Mouse (Mus musculus) megakaryocyte-erythroid progenitor cell, adult 5-6 weeks (primary cell): ENCODE results near the gene Kank3. TPM values are rescaled to one million over a fixed set of nuclear protein-coding genes. Genes with fewer than 3 reads are reported as not detected.
"Not testable (repeated sequence)": the region's sequence is repeated elsewhere in the genome, so short reads cannot be mapped to it uniquely, and the experiment has no call there.

ENCODE experiments used
- ATAC-seq: replicated peaks from 2 replicates; pipeline ENCODE4 v1.8.0; 2016; ENCODE audit warnings: mild to moderate bottlenecking, inconsistent platforms; ENCODE audit not compliant: severe bottlenecking, poor library complexity, low FRiP score, low TSS enrichment
- total RNA-seq, 2 experiments: library from RNA; stranded (forward) in 1 of 2; stranded (reverse) in 1 of 2; fragments of 200-1000, 215-1000 nt in 1 of 2; fragments of >200 nt in 1 of 2; fragmentation: Nextera tagmentation in 1 of 2; gene quantifications; 2 replicates each; pipeline ENCODE4 v1.2.3; 2014 to 2017

Kank3 gene
- total RNA-seq, 2 experiments from 2014 or later = 1.6 to 19.7 TPM

DNA sequence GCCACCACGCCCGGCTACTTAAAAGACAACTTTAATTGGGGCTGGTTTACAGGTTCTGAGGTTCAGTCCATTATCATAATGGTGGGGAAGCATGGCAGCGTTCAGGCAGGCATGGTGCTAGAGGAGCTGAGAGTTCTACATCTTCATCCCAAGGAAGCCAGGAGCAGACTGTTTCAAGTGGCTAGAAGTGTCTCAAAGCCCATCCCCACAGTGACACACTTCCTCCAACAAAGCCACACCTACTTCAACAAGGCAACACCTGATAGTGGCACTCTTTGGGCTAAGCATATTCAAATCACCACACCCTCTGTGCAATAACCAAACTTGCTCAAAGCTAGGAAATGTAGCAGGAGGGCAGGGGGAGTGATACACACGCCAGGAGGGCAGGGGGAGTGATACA lies 6.1 kb upstream of the Kank3 start:
- peak; percentile 63; the same call in 1 of the 2 replicates for ATAC-seq

DNA sequence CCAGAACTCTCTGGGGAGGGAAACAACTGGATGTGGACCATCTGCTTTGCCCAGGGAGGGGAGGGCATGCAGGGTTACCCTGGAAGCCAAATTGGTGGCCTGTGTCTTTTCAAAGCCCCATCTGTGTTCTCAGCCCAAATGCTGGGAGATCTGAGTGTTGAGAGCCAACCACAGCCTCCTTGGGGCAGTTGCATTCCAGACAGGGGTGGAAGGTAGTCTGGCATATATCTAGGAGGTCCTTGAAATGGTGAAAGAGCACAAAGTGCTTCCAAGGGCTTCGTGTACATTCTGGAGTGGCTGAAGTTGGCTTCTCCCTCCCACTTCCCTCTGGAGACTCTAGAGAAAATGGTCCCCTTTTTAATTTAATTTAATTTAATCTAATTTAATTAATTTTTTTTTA lies 5.6 kb upstream of the Kank3 start:
- no peak for ATAC-seq

DNA sequence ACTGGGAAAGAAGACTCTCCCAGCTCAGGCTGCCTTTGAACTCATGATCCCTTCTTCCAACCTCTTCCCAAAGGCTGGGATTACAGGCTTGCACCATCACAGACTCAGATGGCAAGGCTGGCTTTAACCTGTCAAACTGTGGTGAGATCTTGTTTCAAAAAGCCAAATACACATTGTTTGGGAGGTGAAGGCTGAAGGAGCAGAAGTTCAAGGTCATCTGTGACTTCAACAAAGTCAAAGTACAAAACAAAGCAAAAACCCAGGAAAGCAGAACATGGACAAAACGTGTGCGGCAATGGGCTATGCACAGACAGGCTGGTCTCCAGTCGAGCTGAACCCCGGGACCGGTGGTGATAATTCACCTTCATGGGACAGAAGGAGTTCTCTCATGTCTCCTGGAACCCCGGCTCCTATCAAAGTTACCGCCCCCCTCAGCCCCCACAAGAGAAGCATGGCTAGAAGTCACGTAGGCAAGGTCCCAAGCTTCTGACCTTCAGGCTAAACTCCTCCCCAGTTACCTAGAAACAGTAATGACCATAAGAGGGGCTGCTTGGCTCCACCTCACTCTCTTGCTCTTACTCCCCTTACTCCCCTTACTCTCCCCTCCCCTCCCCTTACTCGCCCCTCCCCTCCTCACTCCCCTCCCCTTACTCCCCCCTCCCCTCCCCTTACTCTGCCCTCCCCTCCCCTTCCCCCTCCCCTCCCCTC lies 3.0 kb upstream of the Kank3 start:
- ATAC-seq = no peak

DNA sequence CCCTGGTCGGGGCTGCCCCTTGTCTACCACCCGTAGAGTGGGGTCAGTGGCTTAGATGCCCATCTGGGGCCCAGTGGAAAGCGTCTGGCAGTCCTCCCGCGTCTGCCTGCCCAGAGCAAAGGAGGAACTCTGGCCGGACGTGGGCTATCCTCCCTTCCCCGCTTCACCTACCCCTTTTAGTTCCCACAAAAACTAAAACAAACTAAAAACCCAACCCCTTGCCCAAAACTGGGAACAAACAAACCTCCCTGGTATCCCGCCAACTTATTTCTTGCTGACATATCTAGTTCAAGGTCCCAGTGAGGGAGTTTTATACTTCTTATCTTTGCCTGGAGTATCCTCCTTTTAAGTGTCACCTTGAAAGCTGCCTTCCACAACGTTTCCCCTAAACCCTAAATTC lies 2.1 kb upstream of the Kank3 start:
- no peak for ATAC-seq

DNA sequence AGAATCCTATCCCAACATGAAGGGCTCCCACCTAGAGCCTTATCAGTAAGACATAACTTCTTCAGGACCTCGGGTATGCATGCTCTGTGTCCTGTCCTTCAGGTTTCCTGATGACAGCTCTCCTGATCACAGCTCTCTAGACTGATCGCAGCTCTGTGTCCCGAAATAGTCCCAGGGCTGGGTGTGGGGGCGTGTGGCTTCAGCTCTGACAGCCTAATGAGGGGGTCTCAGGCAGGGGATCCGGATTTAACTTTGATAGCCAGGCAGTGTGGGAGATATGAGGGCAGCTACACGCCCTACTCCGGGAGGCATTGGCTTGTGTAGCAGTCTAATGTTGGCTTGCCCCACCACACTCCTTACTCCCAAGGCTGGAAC lies 810 bp downstream of the Kank3 start:
- 0 out of 2 replicates have a peak, but pooled peaks have one; percentile 1 for ATAC-seq

DNA sequence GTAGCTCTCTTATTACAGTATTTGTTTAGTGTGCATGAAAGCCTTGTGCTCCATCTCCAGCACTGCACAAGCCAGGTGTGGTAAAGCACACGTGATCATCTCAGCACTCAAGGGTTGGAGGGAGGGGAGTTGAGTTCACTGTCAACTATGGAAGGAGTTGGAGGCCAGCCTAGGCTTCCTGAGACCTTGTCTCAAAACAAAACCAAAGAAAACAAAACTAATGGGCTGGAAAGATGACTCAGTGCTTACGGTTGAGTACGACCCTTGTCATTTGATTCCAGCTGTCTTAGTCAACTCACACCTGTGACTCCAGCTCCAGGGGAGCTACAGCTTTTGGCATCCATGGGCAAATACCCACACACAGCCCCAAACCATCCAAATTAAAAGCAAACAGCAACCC lies 2.2 kb downstream of the Kank3 start:
- no peak for ATAC-seq

DNA sequence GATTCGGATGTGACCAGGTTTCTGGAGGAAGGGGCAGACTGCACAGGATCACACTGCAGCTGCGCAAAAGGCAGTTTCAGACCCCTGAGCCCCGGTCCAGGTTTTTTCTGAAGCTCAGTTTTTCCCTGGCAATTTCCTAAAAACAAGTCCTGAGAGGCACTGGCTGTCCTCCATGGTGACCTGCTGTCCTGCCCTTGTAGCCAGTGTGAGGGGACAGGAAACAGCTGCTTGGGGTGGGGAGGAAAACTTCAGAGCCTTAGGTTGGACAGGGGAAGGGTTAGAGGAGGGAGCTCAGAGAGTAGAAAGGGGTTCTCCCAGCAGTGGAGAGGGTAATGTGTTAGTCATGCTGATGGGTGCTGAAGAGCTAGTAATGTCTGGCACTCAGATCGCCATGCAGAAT lies 2.7 kb downstream of the Kank3 start:
- ATAC-seq = no peak

DNA sequence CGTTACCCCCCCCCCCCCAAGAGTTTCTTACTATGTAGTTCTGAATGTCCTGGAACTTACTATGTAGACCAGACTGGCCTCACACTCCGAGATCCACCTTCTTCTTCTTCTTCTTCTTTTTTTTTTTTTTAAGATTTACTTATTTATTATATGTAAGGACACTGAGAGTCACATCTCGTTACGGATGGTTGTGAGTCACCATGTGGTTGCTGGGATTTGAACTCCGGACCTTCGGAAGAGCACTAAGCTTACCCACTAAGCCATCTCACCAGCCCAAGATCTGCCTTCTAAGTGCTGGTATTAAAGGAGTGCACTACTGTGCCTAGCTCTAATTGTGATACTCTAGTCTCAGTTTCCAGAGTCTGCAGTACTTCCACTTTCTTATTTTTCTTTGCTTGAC lies 5.1 kb downstream of the Kank3 start:
- ATAC-seq = no peak

DNA sequence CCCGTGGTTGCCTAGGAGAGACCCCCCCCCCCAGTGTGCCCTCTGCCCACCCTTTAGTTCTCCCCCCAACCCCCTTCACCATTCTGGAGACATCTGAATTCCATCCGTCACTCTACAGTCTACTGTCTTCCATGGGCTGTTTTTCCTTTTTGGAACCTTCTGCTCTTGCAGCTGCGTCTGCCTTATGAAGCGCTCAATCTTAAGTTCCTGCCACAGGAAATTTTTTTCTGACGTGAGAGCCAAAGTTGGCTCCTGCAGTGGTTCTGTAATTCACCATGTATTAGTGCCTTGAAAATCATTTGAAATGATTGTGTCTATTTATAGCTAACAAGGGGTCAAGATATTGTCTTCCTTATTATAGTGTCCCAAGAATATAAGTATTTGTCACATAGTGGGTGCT lies 6.3 kb downstream of the Kank3 start:
- ATAC-seq = no peak

DNA sequence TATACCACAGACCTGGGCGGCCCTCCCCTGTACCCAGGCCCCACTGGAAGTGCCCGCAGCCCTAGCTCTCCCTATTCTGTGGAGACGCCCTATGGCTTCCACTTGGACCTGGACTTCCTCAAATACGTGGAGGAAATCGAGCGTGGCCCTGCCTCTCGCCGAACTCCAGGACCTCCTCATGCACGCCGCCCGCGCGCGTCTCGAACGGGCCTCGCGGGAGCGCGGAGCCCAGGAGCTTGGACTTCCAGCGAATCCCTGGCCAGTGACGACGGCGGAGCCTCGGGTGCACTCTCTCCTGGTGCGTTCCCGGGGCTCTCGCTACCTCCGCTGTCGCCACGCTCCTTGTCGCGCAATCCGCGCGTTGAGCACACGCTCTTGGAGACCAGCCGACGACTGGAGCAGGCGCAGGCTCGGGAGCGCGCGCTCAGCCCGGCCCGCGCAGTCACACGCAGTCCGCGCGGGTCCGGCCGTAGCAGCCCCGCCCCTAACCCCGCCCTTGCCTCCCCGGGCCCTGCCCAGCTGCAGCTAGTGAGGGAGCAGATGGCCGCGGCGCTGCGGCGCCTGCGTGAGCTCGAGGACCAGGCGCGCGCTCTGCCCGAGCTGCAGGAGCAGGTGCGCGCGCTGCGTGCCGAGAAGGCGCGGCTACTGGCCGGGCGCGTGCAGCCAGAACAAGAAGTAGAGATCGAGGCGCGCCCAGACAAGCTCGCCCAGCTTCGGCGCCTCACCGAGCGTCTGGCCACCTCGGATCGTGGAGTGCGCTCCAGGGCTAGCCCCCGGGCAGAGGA lies 7.1 kb downstream of the Kank3 start:
- ATAC-seq = peak; percentile 80

DNA sequence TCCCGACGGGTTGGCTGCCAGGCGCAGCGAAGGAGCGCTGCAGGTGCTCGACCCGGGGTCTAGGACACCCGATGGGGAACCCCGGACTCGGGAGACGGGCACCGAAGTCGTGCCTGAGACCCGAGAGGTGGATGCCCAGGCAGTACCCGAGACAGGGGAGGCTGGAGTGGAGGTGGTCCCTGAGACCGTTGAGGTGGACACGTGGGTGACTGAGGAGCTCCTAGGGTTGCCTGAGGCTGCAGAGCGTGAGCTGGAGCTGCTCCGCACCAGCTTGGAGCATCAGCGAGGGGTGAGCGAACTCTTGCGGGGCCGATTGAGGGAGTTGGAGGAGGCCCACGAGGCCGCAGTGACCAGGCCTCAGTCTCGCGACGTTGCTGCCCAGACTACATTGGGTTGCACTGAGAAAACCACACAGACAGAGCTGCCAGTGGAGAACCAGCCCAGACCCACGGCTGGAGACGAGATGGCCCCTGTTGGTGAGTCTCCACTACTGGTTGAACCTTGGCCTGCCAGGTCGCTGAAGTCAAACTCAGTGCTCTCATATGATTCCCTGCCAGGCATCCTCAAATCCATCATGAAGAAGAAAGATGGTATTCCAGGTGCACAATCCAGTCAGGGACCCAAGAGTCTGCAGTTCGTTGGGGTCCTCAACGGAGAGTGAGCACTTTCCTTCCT lies 7.8 kb downstream of the Kank3 start:
- peak; percentile 12 for ATAC-seq

DNA sequence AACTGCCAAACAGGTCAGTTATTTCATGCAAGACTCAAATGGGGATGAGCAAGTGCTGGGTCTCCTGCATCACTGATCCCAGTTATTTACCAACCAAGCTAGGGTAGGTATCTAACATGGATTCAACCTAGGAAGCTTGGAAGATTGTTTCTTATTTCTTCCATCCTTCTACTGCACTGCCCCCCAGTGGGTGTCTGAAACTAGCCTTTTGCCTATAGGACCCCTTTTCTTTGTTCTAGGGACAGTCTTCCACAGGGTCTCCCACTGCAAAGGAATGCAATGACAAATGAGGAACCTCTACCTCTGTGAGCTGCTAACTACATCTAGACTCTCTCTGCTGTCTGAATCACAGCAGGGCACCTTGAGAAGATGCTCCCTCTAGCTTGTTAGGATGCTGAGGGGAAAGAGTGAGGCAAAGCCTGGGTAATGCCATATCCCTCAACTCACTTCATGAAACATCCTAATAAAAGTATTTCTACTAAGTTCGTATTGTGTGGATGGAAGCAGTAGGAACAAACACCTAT lies 12.2 kb downstream of the Kank3 start:
- ATAC-seq = no peak

DNA sequence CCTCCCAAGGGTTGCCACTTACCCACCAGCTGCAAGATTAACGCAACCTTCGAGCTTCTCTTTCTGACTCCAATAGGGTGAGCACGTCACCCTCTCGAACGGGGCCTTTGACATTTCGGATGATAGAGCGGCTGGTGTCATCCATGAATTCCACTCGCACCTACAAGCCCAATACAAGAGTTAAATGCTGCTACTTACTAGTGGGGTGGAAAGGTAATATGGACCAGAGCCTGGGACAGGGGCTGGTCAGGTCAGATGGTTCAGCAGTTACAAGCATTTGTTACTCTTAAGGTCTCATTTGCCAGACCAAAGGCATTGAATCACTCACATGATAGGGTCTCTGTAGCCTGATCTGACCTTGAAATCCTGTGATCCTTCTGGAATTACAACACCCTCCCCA lies 12.9 kb downstream of the Kank3 start:
- ATAC-seq = not testable (repeated sequence)

DNA sequence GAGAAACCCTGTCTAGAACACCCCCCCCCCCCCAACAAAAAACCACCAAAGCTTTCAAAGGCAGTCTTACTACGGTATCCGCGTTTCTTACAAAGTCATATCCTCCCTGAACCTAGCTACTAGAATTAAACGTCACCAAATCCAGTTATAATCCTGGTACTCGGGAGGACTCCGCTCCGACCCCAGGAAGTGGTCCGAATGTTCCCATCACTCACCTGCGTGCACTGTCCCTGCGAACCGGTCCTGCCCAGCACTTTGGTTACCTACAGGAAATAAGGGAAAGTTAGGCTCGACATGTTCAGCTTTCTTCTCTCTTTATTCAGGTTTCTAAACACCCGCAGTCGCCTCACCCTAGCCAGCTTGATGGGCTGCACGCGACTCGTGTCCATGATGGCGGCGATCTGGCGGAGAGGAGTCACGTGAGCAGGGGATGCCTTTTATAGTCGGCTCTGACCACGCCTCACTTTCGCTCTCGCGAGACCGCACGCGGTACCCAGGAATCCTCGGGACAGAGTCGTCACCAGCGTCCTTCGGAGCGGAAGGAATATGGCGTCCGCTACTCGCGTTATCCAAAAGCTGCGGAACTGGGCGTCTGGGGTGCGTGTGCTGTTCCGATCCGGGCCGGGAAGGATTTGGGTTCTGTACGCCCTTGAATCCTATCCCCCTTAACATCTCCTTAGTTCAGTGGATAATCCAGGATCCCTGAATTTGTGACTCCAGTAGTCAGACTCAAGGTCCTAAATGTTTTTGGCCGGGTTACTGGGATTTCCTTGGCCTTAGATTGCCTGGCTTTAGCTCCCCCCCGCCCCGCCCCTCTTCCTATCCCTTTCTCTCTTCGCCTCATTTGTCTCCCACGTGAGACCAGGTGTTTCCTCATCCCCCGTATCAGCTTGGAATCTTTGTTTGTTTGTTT lies 14.0 kb downstream of the Kank3 start, which contains the start of the genes Rps28 and Ndufa7:
Rps28 (minus strand) TSS at position 479 of the 913 bp plus-strand sequence.
Ndufa7 (plus strand) TSS at position 489 of the 913 bp plus-strand sequence.
- peak; percentile 89 for ATAC-seq

DNA sequence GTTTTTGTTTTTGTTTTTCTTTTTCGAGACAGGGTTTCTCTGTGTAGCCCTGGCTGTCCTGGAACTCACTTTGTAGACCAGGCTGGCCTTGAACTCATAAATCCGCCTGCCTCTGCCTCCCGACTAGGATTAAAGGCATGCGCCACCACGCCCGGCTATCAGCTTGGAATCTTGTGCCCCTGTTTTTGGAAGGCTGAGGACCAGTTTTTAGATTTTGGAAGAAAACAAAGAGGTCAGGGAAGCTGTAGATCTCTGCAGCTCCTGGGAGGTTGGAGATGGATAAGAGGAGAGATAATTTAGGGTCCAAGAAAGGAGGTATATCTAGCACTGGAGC lies 14.6 kb downstream of the Kank3 start:
- not testable (repeated sequence) for ATAC-seq

DNA sequence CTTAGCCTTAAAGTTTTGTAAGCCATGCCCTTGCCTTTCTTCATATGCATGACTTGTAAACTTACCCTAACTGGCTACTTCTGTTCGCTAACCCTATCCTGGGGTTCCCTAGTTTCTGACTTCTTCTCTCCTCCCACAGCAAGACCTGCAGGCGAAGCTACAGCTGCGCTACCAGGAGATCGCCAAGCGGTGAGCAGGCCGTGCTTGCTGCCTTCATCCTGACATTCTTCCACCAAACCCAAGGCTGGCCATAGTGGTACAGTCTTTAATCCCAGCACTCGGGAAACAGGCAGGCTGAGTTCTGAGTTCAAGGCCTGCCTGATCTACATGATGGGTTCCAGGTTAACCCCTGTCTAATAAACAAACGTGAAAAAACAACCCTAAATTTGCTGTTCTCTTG lies 15.1 kb downstream of the Kank3 start:
- ATAC-seq = no peak

DNA sequence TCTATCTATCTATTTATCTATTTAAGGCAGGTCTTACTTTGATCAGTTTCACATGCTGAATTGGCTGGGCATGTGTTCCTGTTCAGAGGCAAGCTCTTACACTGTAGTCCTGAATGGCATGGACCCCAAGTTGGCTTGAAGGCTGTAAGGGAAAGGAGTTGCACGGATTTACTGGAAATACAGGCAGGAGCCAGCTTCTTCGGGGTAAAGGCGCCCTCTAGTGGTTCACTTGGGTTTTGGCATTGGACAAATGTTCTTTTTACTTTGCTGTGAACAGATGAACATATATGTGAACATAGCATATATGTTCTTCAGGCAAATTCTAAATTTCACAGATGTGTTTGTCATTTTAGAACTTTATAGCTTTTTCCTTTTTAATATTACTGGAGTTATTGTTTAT lies 16.5 kb downstream of the Kank3 start:
- peak; percentile 54 for ATAC-seq

DNA sequence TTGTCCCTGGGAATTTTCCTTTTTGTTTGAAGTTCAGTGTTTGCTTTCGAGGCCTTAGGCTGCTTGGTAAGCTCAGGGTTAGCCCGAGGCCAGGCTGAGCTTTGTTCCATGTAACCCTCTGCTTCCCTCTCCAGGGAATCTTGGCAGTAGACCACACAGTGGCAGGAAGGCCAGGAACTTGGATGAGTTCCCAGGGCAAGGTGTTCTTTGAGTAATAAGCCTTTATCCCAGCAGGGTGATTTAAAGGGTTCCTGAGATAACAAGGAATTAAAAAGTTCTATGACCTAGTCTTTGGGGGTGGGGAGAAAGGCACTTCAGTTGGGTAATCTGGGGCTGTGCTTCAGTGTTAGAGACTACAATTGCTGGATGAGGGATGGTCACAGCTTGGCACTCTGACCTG lies 18.6 kb downstream of the Kank3 start:
- ATAC-seq = no peak

DNA sequence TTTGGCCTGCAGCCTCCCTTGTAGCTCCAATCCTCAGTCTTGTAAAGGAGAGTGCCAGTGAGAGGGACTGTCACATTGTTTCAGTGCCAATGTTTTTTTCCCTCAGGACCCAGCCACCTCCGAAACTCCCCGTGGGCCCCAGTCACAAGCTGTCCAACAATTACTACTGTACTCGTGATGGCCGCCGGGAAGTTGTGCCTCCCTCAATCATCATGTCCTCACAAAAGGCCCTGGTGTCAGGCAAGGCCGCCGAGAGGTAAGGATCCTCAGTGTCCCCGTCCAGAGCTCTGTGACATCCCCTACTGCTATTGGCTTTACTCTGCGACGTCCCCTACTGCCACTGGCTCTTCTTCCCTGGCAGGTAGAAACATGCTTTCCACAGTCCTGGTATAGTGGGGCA lies 19.2 kb downstream of the Kank3 start:
- no peak for ATAC-seq
